Mouse (Mus musculus) midbrain, embryonic 16.5 days (tissue): ENCODE measurements around the gene Rnf144a. TPM values are rescaled to one million over a fixed set of nuclear protein-coding genes. Genes with fewer than 3 reads are reported as not detected.

Source experiments
- ATAC-seq: fragments of 200-750 bp; cut with Nextera tagmentation; 2 replicates; pipeline ENCODE4 v1.8.0; 2017; ENCODE audit warnings: moderate TSS enrichment
- H3K27ac ChIP-seq: fragments of 300-500 bp; sonication (generic); 2 replicates; pipeline ENCODE4 v1.5.1; 2014; ENCODE audit warnings: mild to moderate bottlenecking, low read length, mixed read lengths
- H3K27me3 ChIP-seq: fragments of 300-500 bp; sonication (generic); 2 replicates; pipeline ENCODE4 v1.6.1; 2014; ENCODE audit warnings: low read depth, low read length, mixed read lengths; ENCODE audit not compliant: control insufficient read depth, insufficient read depth
- H3K36me3 ChIP-seq: fragments of 300-500 bp; sonication (generic); 2 replicates; pipeline ENCODE4 v1.6.1; 2014; ENCODE audit warnings: mild to moderate bottlenecking, low read length, moderate library complexity, mixed read lengths; ENCODE audit not compliant: control insufficient read depth, insufficient read depth
- H3K4me1 ChIP-seq: fragments of 300-500 bp; sonication (generic); 2 replicates; pipeline ENCODE4 v1.6.1; 2014; ENCODE audit warnings: mild to moderate bottlenecking, low read length, mixed read lengths; ENCODE audit not compliant: control insufficient read depth, insufficient read depth
- H3K4me2 ChIP-seq: fragments of 300-500 bp; sonication (generic); 2 replicates; pipeline ENCODE4 v1.6.1; 2014; ENCODE audit warnings: mild to moderate bottlenecking, low read length, mixed read lengths
- H3K4me3 ChIP-seq: fragments of 300-500 bp; sonication (generic); 2 replicates; pipeline ENCODE4 v1.5.1; 2014; ENCODE audit warnings: low read depth, mild to moderate bottlenecking, low read length, moderate library complexity, mixed read lengths
- H3K9ac ChIP-seq: fragments of 300-500 bp; sonication (generic); 2 replicates; pipeline ENCODE4 v1.6.1; 2014; ENCODE audit warnings: low read depth, low read length, mixed read lengths
- H3K9me3 ChIP-seq: fragments of 300-500 bp; sonication (generic); replicated peaks from 2 replicates; pipeline ENCODE4 v1.6.1; 2014; ENCODE audit warnings: mild to moderate bottlenecking, low read length, mixed read lengths; ENCODE audit not compliant: control insufficient read depth, poor library complexity, severe bottlenecking
- WGBS: fragments of 180-500 bp; shearing (Covaris S2); extraction: QIAGEN DNeasy Blood & Tissue Kit; methylation state at CpG from one replicate; pipeline ENCODE4 v1.1.7; 2014; 5-methylcytosine and 5-hydroxymethylcytosine counted together
- polyA plus RNA-seq: library from polyadenylated mRNA; unstranded; fragments of >200 nt; fragmentation: Nextera tagmentation; extraction: Ambion mirVana; gene quantifications from 2 replicates; pipeline ENCODE4 v1.2.1, GENCODE M21; 2015

Rnf144a gene
- polyA plus RNA-seq, 1 experiment from 2014 or later = 25.7 TPM

DNA sequence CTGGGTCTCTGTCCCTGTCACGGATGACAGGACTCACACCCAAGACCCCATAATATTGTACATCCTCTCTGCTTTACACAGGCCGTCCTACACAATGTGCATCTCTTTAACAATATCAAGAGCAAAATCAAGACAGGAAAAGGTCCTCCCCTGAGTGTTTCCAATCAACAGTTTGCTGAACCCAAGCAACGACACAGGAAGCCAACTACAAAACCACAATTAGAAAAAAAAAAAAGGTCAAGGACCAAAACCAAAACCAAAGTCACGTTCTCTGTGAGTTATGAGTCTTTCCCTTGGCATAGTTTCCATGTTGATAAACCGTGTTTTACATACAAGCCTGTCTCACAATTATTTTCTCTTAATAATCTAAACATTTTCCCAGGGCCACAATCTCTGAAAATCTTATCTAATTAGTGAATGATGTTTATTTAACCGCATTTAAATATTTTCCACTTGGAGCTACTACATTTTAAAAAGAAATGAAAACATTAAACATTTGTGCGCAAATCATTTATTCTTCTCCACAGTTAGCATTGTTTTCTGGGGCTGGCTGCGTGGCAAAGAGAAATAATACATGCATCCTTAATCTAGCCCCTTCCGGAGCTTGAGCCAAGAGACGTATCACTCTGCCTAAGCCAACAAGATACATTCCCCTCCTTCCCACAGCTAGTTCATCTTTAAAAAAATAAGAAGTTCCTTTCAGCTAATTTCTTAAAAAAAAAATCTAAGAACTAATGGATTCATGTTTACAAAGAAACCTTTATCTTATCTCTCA lies 13.2 kb downstream of the Rnf144a start:
- Histone ChIP-seq H3K36me3 (peaks cover 3% of the 10 kb centered on the region; the same call in 1 of the 2 replicates), H3K4me3 (no peak overlapping the region), H3K27me3 (no peaks in the 10 kb centered on the region), H3K9me3 (no peaks in the 10 kb centered on the region), H3K9ac (no peak overlapping the region), H3K4me2 (no peak overlapping the region), H3K27ac (no peak overlapping the region), H3K4me1 (peaks cover 5% of the 10 kb centered on the region)
- no peak for ATAC-seq
- WGBS = 87% methylated on average over 10 of the region's 10 CpGs

DNA sequence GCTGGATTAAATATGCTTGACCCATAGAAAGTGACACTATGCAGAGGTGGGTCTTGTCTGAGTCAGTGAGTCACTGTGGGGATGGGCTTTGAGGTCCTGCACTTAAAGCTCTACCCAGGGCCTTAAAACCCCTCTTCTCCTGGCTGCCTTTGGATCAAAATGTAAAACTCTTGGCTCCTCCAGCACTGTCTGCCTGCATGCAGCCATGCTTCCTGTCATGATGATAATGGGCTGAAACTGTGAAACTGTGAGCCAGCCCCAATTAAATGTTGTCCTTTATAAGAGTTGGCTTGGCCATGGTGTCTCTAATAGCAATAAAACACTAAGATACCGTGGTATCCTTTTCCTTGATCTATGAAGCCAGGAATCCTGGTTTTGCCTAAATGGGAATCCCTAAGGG lies 13.8 kb downstream of the Rnf144a start:
- no peak overlapping the region for H3K4me2 ChIP-seq
- ATAC-seq = no peak
- H3K27me3 ChIP-seq = no peaks in the 10 kb centered on the region
- H3K27ac ChIP-seq = no peak overlapping the region
- H3K36me3 ChIP-seq = peaks cover 3% of the 10 kb centered on the region; the same call in 1 of the 2 replicates
- no peak overlapping the region for H3K4me3 ChIP-seq
- no peak overlapping the region for H3K9ac ChIP-seq
- 84% methylated on average over 1 of the region's 1 CpGs for WGBS
- peaks cover 5% of the 10 kb centered on the region for H3K4me1 ChIP-seq
- H3K9me3 ChIP-seq = no peaks in the 10 kb centered on the region

DNA sequence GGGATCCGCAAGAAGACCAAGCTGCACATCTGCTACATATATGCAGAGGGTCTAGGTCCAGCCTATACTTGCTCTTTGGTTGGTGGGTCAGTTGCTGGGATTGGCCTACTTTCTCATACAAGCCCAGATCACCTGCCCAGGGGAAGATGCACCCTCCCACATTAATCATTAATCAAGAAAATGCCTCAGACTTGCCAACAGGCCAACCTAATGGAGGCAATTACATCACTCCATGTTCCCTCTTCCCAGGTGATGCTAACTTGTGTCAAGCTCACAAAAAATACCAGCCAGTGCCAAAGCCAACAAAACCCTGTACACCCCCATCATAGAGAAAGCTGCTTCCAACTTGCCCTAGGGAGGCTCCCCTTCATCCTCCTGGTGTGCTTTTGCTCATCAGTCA lies 14.3 kb downstream of the Rnf144a start:
- H3K4me2 ChIP-seq = no peak overlapping the region
- no peak overlapping the region for H3K27ac ChIP-seq
- H3K27me3 ChIP-seq = no peaks in the 10 kb centered on the region
- ATAC-seq = no peak
- 100% methylated on average over 1 of the region's 1 CpGs for WGBS
- H3K4me3 ChIP-seq = no peak overlapping the region
- peaks cover 3% of the 10 kb centered on the region; the same call in 1 of the 2 replicates for H3K36me3 ChIP-seq
- no peak overlapping the region for H3K9ac ChIP-seq
- H3K9me3 ChIP-seq = no peaks in the 10 kb centered on the region
- peaks cover 5% of the 10 kb centered on the region for H3K4me1 ChIP-seq

DNA sequence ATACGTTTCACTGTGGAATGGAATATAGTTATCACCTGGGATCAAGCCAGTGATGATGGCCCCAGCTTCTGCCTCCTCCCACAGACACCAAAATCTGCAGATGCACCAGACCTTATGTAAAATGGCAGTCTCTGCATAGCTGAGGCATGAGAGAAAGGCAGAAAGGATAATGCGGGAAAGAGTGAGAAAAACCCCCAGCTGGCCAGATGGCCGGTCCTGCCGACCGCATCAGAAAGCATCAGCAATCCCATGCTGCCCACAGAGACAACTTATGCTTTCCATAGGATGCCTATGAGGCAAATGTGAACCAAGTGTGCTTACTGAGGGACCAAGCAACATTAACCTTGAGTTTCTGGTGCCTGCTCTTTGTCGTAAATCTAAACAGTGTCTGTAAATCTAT lies 15.7 kb downstream of the Rnf144a start:
- Histone ChIP-seq H3K4me2 (no peak overlapping the region), H3K36me3 (peaks cover 3% of the 10 kb centered on the region; the same call in 1 of the 2 replicates), H3K27ac (no peak overlapping the region), H3K27me3 (no peaks in the 10 kb centered on the region), H3K9ac (no peak overlapping the region), H3K4me1 (peaks cover 8% of the 10 kb centered on the region), H3K4me3 (no peak overlapping the region), H3K9me3 (no peaks in the 10 kb centered on the region)
- no peak for ATAC-seq
- WGBS = 85% methylated on average over 6 of the region's 6 CpGs

DNA sequence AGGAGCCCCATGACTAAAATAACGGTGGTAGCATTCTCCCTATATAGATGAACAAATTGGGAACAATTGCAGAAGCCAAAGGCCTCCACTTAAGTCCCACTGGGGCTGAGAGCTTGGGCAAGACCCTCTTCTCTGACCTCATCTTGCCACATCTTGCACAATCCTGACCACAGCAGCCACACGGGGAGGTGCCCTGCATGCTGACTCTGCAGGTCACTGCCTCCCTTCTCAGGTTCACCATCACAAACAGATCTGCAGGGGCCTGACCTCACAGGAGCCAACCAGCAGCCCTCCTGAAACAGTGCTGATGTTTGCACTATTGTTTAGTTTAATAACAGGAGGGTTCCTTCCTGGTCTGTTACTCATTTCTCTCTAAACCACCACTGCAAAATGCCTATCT lies 16.5 kb downstream of the Rnf144a start:
- no peak for ATAC-seq
- 80% methylated on average over 2 of the region's 2 CpGs for WGBS
- H3K36me3 ChIP-seq = peaks cover 3% of the 10 kb centered on the region; the same call in 1 of the 2 replicates

DNA sequence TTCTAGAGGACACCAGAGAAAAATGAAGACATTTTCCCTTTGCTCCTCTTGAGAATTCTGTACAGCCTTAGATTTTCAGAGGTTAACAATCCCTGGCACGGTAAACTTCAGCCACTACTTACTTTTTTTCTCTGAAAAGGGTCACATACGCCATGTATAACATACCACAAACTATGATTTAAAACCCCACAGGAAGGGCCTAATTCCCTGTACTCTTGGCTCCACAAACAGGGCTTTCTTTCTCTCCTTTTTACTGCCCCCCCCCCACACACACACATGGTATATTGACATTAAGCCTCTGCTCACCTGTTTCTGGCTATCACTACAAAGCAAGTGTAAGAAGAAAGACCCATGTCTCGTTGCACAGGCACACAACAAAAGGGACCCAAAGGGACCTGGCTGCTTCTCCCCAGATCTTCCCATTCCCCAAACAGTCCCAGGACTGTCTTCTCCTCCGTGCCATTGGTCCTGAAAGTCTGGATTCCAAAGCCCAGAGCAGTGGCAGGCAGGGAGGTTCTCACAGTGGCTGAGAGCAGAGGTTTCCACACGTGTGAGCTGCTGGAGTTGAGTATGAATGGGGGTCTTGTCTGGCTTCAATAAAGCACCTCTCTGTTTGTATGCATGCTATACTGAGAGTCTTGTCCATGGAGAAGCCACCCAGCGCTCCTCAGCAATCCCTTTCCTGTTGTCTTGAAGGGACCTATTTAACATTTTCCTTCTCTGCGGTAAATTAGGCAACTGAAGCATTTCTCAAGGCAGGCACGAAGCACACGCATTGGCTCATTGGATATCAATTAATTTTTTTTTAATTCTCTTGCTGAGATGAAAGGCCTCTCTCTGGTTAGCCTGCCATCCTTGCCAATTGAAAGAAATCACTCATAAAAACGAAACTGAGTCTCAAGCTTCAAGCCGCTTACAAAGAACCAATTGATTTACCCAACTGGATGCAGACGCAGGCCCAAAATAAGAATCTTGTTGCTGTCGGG lies 20.3 kb downstream of the Rnf144a start:
- Histone ChIP-seq H3K27ac (peak overlapping the region; percentile 51), H3K9me3 (no peaks in the 10 kb centered on the region), H3K27me3 (no peaks in the 10 kb centered on the region), H3K36me3 (no peaks in the 10 kb centered on the region), H3K4me2 (no peak overlapping the region), H3K9ac (no peak overlapping the region), H3K4me1 (peaks cover 10% of the 10 kb centered on the region), H3K4me3 (no peak overlapping the region)
- 57% methylated on average over 13 of the region's 13 CpGs for WGBS
- peak; percentile 58 for ATAC-seq

More for the DNA sequence above, 16.5 kb downstream of the Rnf144a start:
- H3K4me1 ChIP-seq = peaks cover 10% of the 10 kb centered on the region
- H3K4me2 ChIP-seq = no peak overlapping the region
- no peak overlapping the region for H3K27ac ChIP-seq
- H3K4me3 ChIP-seq = no peak overlapping the region
- H3K27me3 ChIP-seq = no peaks in the 10 kb centered on the region
- no peak overlapping the region for H3K9ac ChIP-seq
- no peaks in the 10 kb centered on the region for H3K9me3 ChIP-seq

DNA sequence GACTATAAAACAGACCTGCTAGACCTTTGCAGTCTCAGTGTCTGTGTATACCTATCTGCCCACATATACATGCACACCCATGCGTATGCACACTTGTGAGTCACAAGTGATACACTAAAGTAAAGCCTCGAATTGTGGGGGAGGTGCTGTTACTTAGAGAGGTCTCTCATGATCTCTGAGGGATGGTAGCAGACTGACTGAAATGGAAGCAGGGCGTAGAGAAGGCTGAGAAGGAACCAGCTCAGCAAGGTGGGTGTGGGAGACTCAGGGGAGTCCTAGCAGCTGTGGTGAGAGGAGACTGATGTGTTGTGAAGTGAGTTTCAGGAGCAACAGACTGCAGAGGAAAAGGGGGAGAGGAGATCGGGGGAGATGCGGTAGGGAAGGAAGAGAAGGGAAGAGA lies 21.8 kb downstream of the Rnf144a start:
- Histone ChIP-seq H3K36me3 (peaks cover 7% of the 10 kb centered on the region), H3K27me3 (no peaks in the 10 kb centered on the region), H3K27ac (no peak overlapping the region), H3K9me3 (no peaks in the 10 kb centered on the region), H3K9ac (no peak overlapping the region), H3K4me2 (no peak overlapping the region), H3K4me1 (peaks cover 10% of the 10 kb centered on the region), H3K4me3 (no peak overlapping the region)
- 96% methylated on average over 5 of the region's 5 CpGs for WGBS
- no peak for ATAC-seq

DNA sequence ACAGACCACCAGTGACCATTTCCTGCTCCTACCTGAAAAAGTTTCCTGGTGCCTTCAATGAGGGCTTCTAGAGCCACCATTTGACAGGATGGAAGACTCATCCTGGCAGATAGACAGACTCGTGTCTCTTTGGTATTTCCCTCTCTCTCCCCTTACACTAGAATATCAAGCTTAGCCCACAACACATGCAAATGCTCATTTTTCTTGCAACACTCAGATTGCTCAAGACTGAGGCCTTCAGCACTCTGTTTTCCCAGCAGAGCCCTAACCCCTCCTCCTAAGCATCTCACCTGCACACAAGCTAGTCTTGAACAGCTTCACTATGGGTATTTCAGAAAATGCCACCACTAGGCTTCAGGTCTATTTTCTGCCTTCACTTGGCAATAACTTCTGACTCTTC lies 23.9 kb downstream of the Rnf144a start:
- Histone ChIP-seq H3K4me1 (peaks cover 10% of the 10 kb centered on the region), H3K9me3 (no peaks in the 10 kb centered on the region), H3K4me3 (no peak overlapping the region), H3K9ac (no peak overlapping the region), H3K36me3 (peaks cover 7% of the 10 kb centered on the region), H3K27me3 (no peaks in the 10 kb centered on the region), H3K4me2 (no peak overlapping the region), H3K27ac (no peak overlapping the region)
- 90% methylated on average over 1 of the region's 1 CpGs for WGBS
- no peak for ATAC-seq

DNA sequence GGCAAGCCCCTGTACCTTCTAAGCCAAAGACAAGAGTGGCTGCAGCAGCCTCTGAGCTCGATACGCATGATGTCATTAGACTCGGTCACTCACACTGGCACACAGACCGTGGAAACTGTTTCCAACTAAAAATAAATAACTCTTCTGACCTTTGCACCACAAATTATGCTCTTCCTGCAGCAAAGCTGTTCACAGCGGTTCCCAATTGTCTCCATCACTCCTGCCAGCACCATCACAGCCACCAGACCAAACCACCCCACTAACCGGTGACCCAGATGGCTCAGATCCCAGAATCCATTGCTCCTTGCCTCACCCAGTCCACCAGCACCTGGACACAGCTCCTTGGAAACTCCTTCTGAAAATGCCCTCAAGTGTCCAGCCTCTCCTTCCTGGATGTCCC lies 27.5 kb downstream of the Rnf144a start:
- peaks cover 11% of the 10 kb centered on the region for H3K36me3 ChIP-seq
- H3K4me2 ChIP-seq = no peak overlapping the region
- 83% methylated on average over 6 of the region's 6 CpGs for WGBS
- H3K27ac ChIP-seq = no peak overlapping the region
- ATAC-seq = no peak
- H3K27me3 ChIP-seq = no peaks in the 10 kb centered on the region
- no peaks in the 10 kb centered on the region for H3K4me1 ChIP-seq
- H3K4me3 ChIP-seq = no peak overlapping the region
- H3K9ac ChIP-seq = no peak overlapping the region
- H3K9me3 ChIP-seq = no peaks in the 10 kb centered on the region
